Mouse (Mus musculus) skeletal muscle tissue, adult 2 months (tissue): ENCODE data around the gene Satb2.

Experiments
- DNase-seq: peaks from one replicate; pipeline ENCODE4 v3.0.0-alpha.2; 2012; ENCODE audit warnings: low read depth, low spot score

Satb2 gene

DNA sequence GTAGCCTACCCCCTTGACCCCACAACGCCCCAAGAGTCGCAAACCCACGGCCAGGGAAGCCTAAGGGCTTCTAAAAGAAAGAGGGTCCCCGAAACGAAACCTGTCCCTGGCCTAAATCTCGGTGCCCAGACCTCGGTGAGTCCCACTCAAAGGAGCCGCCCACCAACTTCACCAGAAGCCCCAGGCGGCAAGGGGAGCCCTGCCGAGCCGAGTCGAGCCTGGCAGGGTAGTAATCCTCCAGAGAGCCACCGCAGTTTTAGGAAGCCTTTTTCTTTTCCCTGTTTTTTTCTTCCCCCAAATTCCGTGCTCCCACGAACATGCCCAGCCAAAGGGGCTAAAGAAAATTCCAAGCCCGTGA is 4.9 kb downstream of the Satb2 start:
- DNase-seq = no peak

DNA sequence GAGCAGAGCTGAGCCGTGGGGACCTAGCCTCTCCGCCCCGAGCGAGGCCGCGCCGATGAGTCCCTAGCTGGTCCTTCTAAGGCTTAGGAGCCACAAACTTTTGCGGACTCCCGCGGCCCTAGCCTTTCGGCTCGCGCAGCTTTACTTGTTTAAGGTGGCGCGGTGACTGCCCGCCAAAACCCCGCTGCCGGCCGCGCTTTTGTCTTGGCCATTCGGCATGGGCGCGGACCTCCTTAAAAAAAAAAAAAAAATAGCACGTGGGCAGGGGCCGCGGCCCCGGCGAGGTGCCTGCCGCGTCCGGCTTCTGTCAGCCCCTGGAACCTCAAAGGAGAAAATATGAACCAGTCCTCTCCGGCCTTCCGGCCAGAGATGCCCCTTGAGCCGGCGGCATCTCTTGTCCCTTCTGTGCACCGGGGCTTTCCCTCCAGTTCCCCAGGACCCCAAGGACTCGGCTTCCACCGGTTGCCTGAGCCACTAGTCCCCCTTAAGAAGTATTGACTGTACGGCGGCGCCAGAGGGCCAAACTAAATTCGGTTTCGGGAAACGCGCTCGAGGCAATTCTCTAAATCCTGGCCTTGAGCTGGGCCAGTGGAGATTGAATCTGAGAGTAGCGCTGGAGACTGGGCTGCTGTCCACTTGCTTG is 5.4 kb downstream of the Satb2 start:
- peak; percentile 89 for DNase-seq

DNA sequence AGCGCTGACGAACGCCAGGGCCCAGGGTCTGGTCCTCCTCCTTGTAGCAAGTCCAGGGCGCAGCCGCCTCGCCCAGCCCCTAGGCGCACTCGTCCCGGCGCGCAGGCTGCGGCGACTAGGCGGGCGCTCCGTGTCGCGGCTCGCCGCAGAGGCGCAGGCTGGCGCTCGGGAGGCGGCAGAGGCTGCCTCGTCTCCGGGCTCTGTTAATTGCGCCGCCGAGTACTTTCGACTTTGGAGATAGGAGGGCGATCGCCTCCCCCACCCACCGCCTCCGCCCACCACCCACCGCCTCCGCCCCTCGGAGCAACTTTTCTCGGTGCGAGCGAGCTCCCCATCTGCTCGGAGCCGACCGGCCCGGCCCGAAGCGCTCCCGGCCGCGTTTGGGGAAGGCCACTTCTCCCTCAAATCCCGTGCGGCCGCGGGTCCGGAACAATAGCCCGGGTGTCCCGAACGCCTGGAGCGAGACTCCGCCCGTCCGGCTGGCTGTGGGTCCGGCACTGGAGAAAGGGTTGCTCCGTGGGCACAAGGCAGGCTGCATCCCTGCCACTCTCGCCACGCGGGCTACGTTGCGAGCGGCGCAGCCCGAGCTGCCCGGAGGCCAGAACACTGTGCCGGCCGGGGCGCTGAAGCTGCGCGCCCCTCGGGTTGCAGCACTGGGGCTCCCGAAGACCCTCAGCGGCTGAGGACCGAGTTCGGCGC is 6.0 kb downstream of the Satb2 start:
- DNase-seq = peak; percentile 21

DNA sequence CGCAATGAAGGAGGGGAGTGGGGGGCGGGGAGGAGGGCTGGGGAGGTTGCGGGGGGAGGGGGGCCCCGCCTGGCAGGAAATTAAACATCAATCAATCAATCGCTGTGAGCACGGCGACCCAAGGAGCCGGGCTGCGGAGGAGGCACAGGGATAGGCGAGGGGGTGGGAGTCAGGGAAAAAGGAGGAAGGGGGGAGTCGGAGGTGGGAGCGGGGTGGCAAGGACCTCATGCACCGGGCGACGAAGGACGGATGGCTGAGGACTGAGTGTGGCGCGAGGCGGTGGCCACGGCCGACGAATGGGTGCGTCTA is 6.6 kb downstream of the Satb2 start:
- no peak for DNase-seq

DNA sequence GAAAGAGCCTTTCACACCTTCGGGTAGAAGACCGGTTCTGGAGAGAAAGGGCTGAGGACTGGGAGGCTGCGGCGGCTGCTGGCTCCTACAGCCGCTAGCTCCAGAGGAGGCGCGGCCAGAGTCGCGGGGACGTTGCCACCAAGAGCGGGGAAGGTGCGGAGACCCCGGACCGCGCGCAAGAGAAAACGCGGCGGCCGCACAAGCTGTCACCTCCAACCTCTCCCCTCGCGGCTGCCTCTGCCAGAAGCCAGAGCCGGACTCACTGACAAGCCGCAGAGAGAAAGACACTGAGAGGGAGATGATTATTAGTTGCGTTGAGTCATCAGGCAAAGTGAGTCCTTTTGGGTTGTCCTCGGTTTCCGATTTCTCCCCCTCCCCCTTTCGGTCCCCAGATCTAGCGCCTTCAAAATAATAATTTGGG is 7.0 kb downstream of the Satb2 start:
- DNase-seq = no peak

DNA sequence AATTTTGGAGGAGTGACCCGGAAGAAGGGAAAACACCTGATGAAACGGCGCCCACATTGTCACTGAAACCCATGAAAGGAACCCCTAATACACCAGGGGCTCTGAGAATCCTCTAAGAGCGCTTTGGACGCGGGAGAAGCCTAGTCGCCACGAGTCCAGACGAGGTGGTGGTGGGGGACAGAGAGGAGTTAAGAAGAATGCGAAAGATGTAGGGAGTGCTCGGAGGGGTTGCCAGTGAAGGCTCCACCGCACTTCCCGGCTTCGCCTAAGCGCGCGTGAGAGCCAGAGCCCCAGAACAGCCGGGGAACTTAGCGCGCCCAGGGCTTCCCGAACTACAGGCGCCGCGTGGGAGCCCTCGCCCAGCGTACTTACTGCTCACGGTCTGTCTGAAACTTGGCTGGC is 7.7 kb downstream of the Satb2 start:
- no peak for DNase-seq

DNA sequence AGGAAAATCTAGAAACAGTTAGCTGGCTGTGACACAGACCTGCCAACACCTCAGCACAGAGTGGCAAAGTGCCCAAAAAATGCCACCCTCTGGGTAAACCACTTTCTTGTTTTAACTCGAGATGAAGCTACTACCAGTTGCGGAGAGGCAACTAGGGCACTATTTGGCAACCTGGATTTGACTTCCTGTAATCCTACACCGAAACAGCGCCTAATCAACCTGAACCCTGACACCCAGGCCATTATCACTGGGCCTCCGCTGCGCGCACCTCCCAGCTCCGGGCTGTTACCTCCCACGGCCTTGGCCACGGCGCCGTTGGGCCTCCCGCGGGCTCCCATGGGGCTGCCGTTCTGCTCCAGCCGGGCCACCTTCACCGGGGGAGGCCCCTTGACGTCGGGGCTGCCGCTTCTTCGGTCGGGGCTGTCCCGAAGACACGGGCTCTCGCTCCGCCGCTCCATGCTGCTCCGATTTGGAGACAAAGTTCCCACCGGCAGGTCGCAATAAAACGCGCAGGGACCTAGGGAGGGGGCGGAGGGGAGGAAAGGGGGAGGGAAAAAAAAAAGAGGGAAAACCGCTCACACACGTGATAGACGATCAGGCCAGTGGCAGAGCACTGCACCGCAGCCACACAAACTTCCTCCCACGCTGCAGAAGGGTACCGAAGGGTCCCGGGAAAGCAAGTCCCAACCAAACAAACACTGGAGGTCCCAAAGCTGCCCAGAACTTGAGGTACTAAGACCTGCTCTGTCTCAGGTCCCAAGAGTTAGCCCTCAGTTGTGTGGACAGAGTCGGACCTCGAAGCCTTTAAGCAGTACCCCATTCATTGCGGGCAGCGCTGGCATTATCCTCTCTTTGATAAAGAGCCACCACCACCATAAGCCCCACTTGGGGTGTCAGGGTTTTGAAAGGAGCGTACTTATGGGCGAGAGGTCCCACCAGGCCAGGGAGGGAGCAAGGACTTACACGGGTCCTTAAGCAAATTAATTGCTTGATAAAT is 8.8 kb downstream of the Satb2 start:
- no peak for DNase-seq

DNA sequence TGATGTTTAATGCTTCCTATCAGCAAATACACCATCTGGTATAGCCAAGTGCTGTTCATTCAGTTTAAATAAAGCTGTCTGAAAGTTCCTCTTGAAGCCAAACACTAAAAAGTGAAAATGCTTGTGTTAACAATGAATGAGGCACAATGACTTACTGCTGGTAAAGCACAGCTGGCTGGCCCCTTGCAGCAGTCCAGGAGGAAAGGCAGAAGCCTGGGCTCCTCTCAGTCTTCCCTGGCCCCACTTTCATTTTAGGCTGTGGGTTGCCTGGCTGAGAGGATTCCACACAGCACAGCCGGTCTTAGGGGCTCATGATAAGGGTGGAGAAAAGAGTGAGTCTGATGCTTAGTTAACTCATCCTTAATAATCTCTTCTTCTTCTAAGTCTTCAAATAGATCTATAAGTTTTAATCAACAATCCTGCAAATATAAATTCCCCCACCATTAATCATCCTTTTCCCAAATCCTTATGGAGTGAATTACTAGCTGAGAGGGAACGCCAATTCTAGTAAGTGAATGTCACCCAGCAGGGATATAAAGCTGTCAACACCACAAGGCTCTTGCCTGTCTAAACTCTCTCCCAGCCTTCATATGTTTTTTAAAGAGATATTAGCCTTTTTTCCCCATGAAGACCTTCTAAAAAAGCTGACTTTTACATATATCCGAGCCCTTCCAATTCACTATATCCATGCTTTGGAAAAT is 12.4 kb downstream of the Satb2 start:
- no peak for DNase-seq

DNA sequence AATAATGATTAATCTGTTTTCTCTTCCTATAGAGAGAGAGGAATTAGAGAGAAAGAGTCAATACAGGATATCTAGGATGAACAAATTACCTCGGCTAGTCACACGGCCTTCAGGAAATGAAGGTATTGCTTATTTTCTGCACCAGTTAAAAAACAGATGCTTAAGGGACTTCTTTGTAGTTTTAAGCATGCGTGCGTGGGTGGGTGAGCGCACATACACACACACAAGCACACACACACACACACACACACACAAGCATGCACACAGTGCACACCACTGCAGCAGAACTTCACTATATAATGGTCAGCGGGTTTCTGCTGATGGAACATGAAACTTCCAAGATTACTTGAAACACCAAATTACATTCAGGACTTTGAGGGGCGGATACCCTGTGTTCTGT is 14.0 kb downstream of the Satb2 start:
- DNase-seq = no peak

DNA sequence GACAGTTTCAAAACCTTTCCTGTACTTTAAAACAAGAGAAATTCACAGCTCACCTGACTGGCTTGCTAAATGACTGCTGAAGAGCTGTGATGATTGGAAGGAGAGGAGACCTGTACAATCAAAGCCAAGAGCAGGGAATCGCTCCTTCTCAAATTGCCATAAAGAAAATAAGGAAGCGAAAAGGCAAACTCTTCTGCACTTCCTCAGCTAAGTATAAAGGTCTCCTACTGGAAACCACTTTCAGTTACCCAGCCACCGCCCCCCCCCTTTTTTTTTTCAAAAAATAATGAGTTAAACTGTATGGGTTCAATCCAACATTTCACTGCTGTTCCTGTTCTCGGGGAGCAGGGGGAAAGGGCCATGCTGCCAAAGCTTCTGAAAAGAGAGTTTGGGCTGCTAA is 15.2 kb downstream of the Satb2 start:
- no peak for DNase-seq

DNA sequence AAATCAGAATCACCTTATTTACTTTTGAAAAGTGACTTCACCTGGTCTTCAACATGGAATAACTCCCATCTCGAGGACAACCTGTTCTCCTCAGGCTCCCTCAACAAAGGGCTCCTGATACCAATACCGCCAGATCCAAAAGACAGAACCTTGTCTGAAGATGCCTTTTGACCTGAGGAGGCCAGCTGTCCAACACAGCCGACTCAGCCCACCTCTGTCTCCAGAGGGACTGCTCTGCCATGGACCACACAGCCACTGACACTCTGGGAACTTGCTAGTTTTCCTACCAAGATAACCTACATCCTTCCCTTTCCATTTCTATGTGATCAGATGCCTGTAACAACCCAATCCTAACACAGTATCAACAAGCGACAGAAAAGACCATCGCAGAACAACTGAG is 19.5 kb downstream of the Satb2 start:
- no peak for DNase-seq

DNA sequence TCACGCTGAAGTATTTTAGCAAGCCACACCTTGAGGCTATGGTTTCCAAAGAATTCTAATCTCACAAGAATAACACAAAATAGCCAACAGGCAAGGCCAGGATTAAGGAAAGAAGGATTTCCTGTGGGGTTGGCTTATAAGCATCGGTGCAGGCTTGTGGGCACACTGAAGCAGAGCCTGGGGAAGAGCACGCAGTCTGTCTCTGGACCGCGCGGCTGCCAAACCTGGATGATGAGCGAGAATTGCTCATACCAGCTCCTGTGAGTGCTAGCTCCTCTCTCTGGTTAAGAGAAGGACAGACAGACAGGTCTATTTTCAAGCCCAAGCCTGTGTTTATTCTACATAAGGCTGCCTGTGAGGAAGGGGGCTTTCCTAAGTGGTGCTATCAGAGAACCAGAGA is 20.5 kb downstream of the Satb2 start:
- DNase-seq = no peak

DNA sequence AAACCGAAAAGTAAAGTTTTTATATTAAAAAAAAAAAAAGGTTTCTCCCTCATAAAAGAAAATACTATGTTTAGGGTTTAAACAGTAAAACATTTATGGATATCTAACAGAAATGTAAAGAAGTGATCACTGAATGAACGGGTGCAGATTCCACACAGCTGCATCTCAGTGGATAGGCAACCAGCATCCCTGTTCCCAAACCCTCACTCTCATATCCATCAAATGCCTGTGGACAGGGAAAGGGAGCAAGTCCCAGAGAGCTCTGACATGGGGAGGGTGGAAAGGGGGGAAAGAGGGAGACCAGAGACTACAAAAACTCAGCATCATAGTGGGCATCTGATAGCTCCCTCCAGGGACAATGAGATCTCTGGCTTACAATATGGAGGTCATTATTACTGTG is 21.6 kb downstream of the Satb2 start:
- DNase-seq = no peak

DNA sequence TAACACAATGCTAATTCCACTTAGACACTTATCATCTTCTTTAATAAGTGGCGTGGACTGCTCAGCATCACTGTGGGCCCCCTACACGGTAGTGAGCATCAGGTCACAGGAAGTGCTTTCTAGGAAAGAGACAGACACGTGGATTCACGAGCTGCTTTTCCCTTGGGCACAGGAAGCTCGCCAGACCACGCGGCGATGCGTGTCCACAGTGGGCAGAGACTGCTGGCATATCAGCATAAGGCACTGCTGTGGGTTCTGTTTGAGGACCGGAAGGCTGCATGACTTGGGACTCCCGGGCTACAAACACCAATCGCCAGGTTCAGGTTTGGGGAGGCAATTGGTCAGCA is 22.7 kb downstream of the Satb2 start:
- no peak for DNase-seq

DNA sequence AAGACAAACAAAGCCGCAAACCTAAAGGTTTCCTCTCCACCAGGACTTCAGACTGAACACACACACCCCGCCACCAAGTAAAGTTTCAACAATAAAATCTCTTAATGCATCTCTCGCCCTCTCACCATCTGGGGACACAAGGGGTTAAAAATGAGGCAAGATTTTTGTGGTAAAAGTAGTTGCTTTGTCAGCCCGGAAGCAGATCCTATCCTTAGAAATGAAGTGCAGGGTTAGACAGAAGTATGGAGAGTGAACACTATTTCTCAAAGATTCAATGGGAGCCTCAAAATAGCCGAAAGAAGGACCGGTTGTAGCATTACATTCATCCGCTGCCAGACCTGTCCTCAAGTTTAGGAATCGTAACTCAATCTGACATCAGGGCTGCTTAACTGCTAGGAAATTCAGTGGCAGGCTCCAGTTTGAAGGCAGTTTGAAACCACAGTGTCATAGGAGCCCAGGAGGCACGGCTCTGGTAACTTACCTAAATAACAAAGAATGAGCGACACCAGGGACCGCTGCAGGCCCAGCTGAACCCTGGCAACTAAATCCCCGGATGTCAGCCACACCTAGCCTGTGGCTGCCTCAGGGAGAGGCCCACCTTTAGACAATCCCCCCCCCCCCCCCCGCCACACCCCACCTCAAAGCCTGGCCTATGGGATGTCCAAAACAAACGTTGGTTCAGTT is 23.3 kb downstream of the Satb2 start:
- no peak for DNase-seq

DNA sequence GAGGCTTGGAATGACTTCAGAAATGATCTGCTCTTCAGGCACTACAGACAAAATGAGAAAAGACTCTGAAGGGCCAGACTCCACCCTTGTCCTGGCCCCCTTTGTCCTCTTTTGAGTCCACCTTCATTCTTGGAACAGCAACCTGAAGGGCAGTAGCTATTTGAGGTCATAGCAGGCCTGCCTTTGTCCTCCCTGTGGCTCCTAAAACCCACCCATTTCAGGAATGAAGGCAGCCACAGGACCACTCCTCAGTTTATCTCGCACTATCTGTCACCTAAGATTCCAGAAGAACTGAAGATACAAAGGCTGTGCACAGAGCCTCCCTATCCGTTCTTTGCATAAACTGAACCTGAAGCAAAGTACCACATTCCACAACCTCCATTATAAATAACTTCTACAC is 24.9 kb downstream of the Satb2 start:
- no peak for DNase-seq

DNA sequence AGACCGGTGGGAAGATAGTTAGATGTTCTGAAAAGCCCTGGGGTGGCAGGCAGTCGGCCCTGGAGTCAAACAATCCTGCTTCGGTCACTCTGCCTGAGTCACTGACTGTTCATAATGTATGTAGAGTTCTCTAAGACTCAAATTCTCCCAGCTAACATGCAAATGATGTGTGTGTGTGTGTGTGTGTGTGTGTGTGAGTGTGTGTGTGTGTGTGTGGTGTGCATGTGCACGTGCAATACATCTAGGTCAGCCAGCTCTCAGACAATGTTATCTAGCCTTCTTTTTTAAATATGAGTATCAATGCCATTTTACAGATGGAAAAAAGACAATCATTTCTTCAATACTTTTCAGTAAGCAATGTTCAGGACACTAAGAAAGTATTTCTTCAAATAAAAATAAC is 26.5 kb downstream of the Satb2 start:
- DNase-seq = no peak

DNA sequence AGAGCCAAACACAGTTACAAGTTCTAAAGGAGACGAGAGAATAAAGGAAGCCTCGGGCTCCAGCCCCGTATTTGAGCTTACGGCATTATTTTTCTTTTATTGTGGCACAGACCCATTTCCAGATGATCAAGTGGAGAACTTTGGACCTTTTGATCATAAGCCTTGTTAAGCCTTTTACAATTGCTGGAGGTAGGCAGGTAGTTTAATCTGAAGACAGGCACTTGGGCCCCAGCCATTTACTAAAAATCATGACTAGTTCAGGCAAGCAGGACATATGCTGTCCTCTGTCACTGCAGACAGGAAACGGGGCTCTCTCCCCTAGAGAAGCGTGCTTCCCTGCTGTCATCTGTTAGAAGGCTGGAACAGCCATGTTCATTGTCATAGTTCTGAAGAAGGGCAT is 26.9 kb downstream of the Satb2 start:
- no peak for DNase-seq

DNA sequence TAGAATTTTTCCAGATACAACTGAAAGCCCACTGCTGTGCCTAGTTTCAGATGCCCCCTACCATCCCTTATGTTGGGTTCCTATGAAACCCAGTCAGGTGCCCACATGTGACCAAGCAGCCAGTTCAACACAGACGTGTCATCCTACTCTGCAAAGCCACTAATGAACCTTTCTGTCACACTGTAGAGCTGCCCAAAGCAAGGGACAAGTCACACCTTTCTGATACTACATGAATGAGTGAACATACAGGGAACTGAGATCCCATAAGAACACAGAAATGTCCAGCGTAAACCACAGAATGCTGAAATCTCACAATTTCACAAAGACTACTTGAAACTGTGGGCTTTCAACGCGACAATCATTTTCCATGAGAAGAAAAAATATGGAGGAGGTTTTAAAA is 39.0 kb downstream of the Satb2 start:
- no peak for DNase-seq

DNA sequence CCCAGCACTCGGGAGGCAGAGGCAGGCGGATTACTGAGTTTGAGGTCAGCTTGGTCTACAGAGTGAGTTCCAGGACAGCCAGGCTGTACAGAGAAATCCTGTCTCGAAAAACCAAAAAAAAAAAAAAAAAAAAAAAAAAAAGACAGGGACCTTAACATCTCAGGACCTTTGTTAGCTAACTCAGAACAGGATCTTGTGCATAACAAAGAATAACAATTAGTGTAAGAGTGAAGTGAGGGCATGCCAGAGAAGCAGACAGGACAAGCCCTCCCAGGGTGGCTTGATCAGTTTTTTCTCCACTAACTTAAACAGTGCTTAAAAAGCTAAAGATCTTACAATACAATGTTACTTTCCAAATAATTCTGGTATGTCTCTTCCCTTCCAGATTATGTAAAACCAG is 40.0 kb downstream of the Satb2 start:
- DNase-seq = no peak

DNA sequence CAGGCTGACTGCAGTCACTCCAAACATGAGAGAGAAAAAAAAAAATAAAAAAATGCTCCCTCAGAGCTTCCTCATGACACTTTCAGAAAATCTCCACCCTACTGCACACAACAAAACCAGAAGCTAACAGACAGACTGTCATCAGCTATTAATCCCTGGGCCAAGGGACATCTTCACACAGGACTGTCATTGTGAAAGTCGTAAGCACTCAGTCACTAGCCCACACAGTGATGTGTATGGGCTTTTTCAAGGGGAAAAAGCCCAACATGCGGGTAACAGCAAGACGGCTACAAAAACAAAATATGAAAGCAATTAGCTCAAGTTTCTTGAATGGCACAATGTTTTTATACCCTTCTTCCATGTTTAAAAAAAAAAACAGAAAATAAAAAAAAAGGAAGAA is 41.9 kb downstream of the Satb2 start:
- DNase-seq = no peak

DNA sequence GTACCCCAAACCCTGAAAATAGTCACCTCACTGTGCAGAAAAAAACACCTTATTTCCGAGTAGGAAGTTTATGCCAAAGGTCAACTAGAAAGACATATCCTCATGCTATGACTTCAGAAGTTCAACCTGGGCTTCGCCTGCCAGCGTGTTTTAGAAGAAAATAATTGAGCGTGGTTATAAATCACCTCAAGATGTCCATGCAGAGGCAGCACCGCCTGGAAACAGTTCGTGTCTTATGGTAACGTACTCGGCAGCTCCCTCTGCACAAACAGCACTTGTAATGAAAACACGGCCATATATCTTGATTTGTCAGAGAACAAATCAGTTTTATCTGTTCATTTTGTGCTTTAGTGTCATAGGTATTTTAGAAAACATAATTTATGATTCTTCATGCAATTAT is 44.6 kb downstream of the Satb2 start:
- no peak for DNase-seq
